Mouse (Mus musculus): Measurements from ENCODE around the gene B3gnt2.

The B3gnt2 gene

DNA sequence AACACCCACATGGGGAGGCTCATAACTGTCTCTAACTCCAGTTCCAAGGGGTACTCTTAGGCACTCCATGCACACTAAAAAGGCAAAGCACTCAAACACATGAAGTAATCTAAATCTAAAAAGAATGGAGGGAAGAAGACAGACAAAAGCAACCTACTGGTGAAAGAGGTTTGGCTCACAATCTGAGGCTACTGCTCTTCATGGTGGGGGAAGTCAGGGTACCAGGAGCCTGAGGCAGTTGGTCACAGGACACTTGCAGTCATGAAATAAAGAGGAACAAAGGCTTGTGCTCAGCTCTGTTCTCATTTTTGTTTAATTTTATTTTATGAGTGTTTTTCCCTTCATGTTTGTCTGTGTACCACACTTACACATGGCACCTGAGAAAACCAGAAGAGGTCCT, 45.6 kb downstream of the B3gnt2 start:
- DNase-seq (ENCODE audit: low read depth), result no peak

DNA sequence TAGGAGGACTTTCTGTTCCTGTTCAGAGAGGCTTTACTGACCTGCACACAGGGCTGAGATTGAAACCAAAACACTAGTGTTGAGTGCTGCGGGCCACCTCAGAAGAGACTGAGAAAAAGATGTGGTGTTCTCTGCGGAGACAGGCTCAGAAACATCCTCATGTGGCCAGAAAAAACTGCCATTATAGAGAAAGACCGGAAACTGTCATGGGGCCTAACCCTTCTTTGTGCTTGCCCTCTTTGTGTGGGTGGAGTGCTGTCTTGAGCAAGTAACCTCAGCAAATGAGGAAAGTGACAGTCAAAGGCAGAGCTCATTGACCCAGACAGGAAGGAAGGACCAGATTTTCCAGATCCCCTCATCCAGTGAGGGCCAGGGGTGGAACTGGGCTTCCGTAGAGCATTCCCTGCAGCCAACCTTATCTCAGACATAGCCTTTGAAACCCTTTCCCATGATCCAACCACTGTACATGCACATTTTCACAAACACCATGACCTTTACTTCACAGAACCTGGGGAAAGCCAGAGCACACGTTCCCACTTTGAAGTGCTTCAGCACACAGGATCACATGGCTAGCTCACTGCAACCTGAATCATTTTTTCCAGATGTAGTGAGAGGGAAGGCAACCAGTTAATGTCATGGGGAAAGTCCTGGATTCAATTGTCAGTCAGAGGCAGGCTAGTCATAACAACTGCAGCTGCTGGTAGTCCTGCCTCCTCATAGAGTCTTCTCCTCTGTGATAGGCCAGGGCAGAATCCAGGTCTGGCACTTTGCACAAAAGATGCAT, 46.6 kb downstream of the B3gnt2 start:
- no peak for DNase-seq (ENCODE audit: low read depth)

DNA sequence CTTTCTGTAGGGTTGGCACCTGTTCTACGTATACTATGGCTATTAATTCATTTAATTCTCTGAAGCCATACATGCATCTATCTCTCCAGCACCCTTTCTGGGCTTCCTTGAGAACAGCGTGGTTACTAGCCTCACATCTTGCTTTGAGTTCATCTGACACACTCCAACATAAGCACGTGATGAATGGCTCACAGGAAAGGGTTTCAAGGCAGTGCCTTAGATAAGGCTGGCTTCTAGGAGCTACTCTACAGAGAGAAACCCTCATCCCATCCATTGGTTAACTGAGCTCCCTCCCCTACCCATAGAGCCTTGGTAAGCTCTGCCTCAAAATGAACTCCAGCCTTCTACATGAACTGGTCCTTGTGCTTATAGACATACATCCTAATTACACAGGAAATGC, 47.3 kb downstream of the B3gnt2 start:
- no peak for DNase-seq (ENCODE audit: low read depth)

GRCm38 (mm10) chr11:22811413-22811812, 49.3 kb downstream of the B3gnt2 start:
- DNase-seq (ENCODE audit: low read depth), result no peak

DNA sequence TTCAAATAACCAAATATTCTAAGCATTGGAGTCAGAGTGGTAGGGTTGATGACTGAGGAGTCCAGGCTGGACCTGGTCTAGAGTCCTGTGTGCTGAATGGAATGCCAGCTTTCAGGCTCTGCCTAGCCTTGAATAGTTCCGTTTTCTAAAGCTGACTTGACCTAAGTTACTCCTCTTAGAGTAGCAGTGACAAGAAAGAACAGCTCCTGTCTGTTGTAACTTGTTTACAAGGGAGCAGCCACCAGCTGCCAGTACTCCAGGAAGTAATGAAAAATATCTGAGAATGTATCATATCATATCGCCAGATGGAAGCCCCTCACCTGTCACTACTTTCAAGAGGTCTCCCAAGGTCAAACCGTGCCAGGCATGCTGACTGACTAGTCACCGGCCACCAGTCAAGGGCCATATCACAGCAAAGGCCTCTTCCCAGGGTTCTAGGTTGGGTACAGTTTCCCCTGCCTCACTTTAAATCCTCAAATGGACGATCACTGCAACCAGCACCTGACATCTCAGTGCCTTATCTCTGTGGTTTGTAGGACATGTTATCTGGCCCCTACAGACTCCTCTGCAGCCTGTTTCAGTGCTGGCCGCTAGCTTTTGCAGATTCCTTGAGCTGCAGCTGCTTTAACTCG, 51.2 kb downstream of the B3gnt2 start:
- peak; percentile 57 for DNase-seq (ENCODE audit: low read depth)

DNA sequence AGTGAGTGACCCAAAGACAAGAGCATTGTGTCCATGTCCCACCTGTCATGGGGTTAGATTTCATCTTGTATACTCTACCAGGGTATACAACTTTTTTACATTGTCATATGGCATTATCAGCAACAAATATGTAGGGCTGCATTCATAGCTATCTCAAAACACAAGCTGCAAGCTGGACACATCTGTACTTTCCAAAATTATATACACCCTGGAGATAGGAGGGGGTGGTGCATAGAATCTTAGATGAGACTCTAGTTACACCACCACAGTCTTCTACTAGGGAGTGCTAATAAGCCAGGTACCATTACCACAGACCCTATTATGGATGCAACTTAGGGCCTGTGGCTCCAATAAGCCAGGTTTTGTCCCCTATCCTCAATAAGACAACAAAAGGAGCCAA, 52.7 kb downstream of the B3gnt2 start:
- no peak for DNase-seq (ENCODE audit: low read depth)

DNA sequence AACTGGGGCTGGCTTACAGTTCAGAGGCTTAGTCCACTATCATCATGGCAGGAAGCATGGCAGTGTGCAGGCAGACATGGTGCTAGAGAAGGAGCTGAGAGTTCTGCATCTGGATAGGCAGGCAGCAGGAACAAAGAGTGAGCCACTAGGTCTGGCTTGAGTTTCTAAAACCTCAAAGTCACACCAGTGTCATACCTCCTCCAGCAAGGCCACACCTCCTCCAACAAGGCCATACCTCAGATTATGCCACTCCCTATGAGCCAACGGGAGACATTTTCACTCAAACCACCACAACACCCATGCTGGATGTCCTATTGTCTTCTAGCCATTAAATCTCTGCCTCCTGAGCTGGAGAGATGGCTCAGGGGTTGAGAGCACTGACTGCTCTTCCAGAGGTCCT, 55.6 kb downstream of the B3gnt2 start:
- DNase-seq (ENCODE audit: low read depth), result no peak

DNA sequence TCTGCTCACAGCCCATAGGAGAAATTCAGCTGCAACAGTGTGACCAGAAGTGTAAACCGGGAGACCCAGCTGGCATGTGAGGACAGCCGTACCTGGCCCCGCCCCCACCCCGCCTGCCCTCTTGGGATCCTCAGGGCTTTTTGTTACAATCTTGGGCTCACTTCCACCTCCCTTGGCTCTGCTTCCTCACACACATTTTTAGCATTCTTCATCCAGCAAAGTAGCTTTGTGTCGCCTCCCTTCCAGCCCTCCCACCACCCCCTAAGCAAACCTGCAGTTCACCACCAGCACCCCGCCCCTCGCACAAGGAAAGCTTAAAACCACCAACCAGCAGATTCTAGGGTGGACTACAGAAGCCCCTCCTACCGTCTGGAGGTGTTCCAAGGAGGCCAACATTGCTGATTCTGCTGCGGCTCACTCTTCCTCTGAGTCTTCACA, 60.8 kb downstream of the B3gnt2 start:
- no peak for DNase-seq (ENCODE audit: low read depth)

GRCm38 (mm10) chr11:22798916-22799315, 61.8 kb downstream of the B3gnt2 start:
- DNase-seq (ENCODE audit: low read depth), result no peak

GRCm38 (mm10) chr11:22794734-22795133, 66.0 kb downstream of the B3gnt2 start:
- DNase-seq (ENCODE audit: low read depth), result no peak

- DNase-seq (ENCODE audit: low read depth), result no peak
Measured at GRCm38 (mm10) chr11:22793881-22794203, 66.9 kb downstream of the B3gnt2 start.

DNA sequence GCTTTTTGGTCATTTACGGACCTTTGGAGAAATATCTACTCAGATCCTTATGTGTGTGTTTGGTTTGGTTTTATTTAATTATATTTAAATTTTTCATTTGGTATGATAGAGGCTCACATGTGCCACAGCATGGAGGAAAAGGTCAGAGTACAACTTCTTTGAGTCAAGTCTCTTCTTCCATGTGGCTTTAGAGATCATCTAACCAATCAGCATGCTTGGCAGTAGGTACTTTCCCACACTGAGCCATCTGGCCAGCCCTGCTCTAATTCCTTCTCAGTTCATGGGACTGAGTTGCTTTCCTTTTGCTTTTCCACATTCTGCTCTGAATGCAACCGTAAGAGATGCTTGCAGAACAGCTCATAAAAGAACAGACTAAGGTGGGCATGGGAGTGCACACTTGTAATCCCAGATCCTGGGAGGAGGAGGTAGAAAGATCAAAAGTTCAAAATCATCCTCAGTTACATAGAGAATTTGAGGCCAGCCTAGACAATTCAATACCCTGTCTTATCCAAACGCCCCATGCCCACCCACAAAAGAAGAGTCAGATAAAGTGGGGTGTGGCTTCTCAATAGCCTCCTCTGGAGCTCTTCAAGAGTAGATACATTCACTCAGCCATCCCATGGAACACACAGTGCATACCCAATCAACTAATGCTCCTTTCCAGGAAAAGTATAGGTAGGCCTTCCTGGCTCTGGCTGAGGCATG, 67.4 kb downstream of the B3gnt2 start:
- peak; percentile 72 for DNase-seq (ENCODE audit: low read depth)

DNA sequence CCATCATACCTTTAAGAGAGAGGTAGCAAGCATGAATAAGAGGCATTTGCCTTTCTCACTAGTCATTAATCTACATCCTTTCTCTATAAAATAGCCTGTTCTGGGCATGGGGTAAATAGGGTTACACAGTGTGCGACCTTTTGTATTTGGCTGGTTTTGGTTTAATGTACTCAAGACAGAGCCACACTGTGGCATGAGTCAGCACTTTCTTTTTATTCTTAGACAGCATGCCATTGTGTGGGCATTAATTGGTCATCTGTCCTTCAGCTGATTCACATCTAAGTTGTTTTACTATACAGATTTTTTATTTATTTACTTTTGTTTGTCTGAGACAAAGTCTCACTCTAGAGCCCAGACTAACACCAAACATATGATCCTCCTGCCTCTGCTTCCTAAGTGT, 68.6 kb downstream of the B3gnt2 start:
- DNase-seq (ENCODE audit: low read depth), result no peak

DNA sequence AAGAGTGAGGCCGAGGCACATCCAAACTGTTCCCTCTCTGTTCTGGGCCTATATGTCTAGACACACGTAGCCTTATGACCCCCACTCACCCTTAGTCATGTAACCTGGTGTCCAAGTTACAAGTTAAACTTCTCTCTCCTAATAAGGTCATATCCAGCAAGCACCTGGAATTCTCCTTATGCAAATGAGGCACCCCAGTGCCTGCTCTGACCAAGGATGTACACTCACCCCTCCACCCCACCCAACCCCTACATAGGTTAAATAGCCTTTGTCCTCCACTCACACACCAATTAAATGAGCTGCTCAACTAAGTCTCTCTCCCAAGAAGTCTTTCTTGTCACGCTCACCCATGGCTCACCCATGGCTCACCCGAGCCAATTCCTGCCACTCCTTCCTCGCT, 69.0 kb downstream of the B3gnt2 start:
- no peak for DNase-seq (ENCODE audit: low read depth)

DNA sequence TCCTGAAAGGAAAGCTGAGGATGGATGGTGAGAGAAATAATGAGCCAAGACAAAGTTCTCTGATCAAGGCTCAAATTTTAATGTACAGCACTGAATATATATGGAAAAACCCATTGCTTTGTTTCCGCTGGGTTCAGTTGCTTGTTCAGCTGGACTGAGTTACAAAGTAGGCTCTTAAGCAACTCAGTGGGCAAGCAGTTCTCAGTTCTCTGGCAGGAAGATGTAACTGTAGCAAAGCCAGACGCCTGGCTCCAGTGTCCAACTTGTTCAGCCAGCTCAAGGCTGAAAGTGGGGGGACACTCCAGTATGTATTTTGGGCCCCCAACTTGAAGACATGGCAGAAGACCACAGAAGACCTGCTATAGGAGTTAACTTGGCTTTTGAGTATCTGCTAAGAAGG, 72.9 kb downstream of the B3gnt2 start:
- DNase-seq (ENCODE audit: low read depth), result no peak

DNA sequence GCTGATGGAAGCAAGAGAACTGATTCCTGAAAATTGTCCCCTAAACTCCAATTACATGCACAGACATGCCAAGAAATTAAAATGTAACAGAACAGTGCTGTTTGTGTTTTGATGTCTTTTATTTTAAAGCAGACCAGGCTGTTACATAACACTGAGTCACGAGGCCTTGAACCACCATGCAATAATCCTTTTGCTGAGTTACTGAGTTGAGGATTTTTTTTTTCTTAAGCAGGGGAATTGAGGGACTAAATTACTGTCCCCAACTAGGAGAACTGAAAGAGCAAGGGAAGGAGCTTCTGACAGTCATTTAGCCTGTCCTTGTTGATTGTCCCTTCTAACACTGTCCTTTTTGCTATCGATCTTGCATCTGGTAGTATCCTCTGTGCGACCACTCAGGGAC, 76.3 kb downstream of the B3gnt2 start:
- no peak for DNase-seq (ENCODE audit: low read depth)

DNA sequence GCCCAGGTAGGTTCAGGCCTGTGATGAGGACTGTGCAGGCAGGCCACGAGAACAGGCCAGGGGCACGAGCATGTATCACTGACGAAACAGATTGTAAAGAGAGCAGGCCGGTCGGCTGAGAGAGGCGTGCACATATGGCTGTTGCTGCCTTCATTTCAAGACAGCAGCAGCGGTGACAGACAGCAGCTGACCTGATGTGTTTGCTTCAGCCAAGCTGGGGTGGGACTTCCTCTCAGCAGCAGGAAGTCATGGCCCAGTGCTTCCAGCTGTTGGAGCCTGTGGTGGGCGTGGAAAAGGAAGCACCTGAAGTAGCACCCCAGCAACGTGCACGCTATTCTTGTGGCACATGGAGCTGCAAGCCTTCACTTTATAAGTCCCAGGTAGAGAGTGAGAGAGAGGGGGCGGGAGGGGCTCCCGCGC, 78.0 kb downstream of the B3gnt2 start:
- DNase-seq (ENCODE audit: low read depth), result no peak

- DNase-seq (ENCODE audit: low read depth), result no peak
Measured at GRCm38 (mm10) chr11:22781190-22781589, 79.6 kb downstream of the B3gnt2 start.

GRCm38 (mm10) chr11:22780761-22781160, 80.0 kb downstream of the B3gnt2 start:
- DNase-seq (ENCODE audit: low read depth), result no peak

- DNase-seq (ENCODE audit: low read depth), result no peak
Measured at GRCm38 (mm10) chr11:22779821-22780551, 80.8 kb downstream of the B3gnt2 start.

GRCm38 (mm10) chr11:22778596-22778995, 82.2 kb downstream of the B3gnt2 start:
- DNase-seq (ENCODE audit: low read depth), result no peak

DNA sequence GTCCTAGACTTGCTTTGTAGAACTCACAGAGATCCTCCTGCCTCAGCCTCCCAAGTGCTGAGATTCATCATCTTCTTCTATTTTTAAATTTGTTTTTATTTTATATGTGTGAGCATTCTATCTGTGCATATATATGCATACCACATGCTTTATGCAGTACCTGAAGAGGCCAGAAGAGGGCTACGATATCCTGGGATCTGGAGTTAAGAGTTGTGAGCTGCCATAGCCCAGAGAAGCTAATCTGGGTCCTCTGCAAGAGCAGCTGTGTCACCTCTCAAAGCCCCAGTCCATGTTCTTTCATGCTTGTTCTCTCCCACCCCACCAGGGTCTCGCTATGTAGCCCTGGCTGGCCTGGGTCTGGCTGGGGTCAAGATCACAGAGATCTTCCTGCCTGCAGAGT, 83.2 kb downstream of the B3gnt2 start:
- peak; percentile 34 for DNase-seq (ENCODE audit: low read depth)

- no peak for DNase-seq (ENCODE audit: low read depth)
Measured at GRCm38 (mm10) chr11:22774821-22775220, 85.9 kb downstream of the B3gnt2 start.
